Mouse (Mus musculus): Measurements from ENCODE around the gene Ascl3. TPM values are rescaled to one million over a fixed set of nuclear protein-coding genes. Genes with fewer than 3 reads are reported as not detected.

The Ascl3 gene
- polyA plus RNA-seq, 1 experiment from 2014 or later, result not detected

DNA sequence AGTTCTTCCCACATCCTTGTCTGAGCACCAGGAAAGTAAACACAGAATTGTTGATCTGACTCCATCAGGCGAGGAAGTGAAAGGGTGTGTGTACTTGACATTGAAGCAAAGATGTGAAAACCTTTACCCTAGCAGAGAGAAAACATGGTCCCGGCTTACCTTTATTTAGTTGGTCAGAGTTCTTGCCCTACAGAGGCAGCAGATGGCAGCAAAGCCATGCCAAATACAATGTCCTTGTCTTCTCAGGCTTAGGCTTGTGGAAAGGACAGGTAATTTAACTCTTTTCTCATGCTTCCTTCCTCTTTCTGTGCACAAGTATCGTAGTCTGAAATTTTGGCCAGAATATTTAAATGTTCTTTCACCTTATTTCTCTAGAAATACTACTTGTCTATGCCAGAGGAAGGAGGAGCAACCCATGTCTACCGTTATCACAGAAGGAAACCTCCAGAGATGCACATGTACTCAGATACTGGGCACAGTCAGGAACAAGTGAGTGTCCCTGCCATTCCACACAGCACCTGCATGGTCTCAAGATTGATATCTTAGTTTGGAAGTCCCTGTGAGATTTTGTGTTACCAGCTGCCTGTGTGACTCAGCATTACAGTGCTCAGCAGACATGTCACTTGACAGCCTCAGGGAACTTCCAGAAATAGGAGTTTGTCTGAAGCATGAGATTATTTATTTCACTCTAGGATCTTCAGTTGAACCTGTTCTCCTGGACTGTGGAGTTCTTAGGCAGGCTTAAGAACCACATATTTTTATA, 24.3 kb downstream of the Ascl3 start:
- no peak overlapping the region for H3K4me3 ChIP-seq (replicated peaks)
- H3K27ac ChIP-seq, result no peak overlapping the region
- no peak overlapping the region for H3K9ac ChIP-seq
- 42% methylated on average over 4 of the region's 4 CpGs for WGBS
- H3K4me2 ChIP-seq, result no peak overlapping the region
- H3K4me1 ChIP-seq, result peaks cover 36% of the 10 kb centered on the region
- ATAC-seq (replicated peaks; ENCODE audit: low FRiP score), result no peak
- no peaks in the 10 kb centered on the region for H3K9me3 ChIP-seq (replicated peaks)
- no peaks in the 10 kb centered on the region for H3K27me3 ChIP-seq
- H3K36me3 ChIP-seq, result peaks cover 22% of the 10 kb centered on the region

- WGBS, result 46% methylated on average over 3 of the region's 3 CpGs
- no peak overlapping the region for H3K27ac ChIP-seq
Observed at GRCm38 (mm10) chr7:109704461-109704860, 27.1 kb downstream of the Ascl3 start.

GRCm38 (mm10) chr7:109704016-109704377, 27.5 kb downstream of the Ascl3 start:
- 2% methylated on average over 17 of the region's 17 CpGs for whole genome bisulfite sequencing

More at GRCm38 (mm10) chr7:109704461-109704860, 27.1 kb downstream of the Ascl3 start:
- H3K36me3 ChIP-seq, result peaks cover 7% of the 10 kb centered on the region; the same call in 1 of the 2 replicates
- peaks cover 33% of the 10 kb centered on the region for H3K4me1 ChIP-seq
- ATAC-seq (replicated peaks; ENCODE audit: low FRiP score), result no peak
- H3K9ac ChIP-seq, result no peak overlapping the region
- no peaks in the 10 kb centered on the region for H3K27me3 ChIP-seq
- peak overlapping the region; percentile 68 for H3K4me2 ChIP-seq
- peak overlapping the region; percentile 60 for H3K4me3 ChIP-seq (replicated peaks)
- H3K9me3 ChIP-seq (replicated peaks), result no peaks in the 10 kb centered on the region

DNA sequence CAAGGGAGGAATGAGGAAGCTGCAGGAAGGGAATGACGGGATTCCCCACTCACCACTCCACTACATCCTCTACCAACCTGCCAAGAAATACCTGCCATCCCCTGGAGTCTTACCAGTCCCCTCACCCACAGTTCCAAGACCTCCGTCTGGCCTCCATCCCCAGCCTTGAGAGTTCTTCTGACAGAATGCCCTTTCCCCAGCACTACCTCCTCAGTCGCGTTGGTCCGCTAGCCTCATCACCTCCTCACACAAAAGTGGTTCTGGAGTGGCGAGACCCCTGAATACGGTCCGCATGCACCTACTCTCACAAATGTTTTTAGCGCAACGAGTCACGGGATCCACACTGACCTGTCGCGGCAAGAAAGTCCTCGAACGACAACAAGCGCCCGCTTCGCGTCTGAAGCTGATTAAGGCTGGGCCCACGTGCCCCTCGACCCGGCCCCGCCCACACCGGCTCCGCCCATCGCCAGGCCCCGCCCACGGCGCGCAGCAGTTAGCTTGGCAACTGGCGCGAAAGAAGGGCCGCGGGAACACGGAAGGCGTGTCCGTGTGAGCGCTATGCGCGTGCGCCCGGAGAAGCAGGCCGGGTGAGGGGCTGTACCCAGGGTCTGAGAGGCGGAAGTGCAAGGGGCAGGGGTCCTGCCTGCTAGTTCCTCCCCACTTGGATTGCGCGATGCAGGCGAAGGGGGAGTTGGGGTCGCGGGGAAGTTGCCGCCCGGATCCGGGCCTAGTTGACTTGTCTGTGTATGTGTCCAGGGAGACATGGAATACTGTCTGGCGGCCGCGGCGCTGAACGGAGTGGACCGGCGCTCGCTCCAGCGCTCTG, 28.1 kb downstream of the Ascl3 start, which contains the start of the genes St5 and Akip1:
Gene St5 (minus strand): TSS at position 416 of the 826 bp plus-strand sequence.
Gene Akip1 (plus strand): TSS at position 501 of the 826 bp plus-strand sequence.
- Histone ChIP-seq H3K27me3 (no peaks in the 10 kb centered on the region), H3K9ac (peak within 1 kb of the TSS; percentile 54), H3K4me2 (peak within 1 kb of the TSS; percentile 68), H3K4me3 (replicated peaks) (peak within 1 kb of the TSS; percentile 60), H3K9me3 (replicated peaks) (no peaks in the 10 kb centered on the region), H3K27ac (peak within 1 kb of the TSS; percentile 77), H3K4me1 (peaks cover 29% of the 10 kb centered on the region), H3K36me3 (peaks cover 6% of the 10 kb centered on the region; the same call in 1 of the 2 replicates)
- ATAC-seq (replicated peaks; ENCODE audit: low FRiP score), result peak; percentile 97
- WGBS, result under 1% methylated on average over 61 of the region's 61 CpGs

More at GRCm38 (mm10) chr7:109704016-109704377, 27.5 kb downstream of the Ascl3 start:
- H3K27me3 ChIP-seq, result no peaks in the 10 kb centered on the region
- ATAC-seq (replicated peaks; ENCODE audit: low FRiP score), result no peak
- H3K36me3 ChIP-seq, result peaks cover 7% of the 10 kb centered on the region; the same call in 1 of the 2 replicates
- H3K9ac ChIP-seq, result peak overlapping the region; percentile 54
- H3K9me3 ChIP-seq (replicated peaks), result no peaks in the 10 kb centered on the region
- H3K4me1 ChIP-seq, result peaks cover 33% of the 10 kb centered on the region
- peak overlapping the region; percentile 68 for H3K4me2 ChIP-seq
- peak overlapping the region; percentile 60 for H3K4me3 ChIP-seq (replicated peaks)
- H3K27ac ChIP-seq, result peak overlapping the region; percentile 77

DNA sequence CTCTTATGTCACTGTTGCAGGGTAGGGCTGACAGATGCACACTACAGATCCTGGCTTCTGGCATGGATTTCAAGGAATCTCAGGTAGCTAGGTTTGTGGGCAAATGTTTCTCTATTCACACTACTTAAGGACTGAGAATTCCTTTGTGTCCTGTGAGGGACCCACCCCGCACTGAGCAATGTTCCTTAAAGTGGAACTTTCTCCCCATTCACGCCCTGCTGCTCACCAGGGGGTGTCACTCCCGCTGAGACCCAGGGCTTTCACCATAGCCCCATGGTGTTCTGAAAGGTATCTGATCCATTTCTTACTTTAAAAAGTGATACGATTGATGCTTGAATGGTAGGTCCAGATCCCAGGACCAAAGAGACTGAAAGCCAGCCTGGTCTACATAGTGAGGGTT, 28.8 kb downstream of the Ascl3 start:
- peak overlapping the region; percentile 68 for H3K4me2 ChIP-seq
- ATAC-seq (replicated peaks; ENCODE audit: low FRiP score), result no peak
- H3K36me3 ChIP-seq, result 0 out of 2 replicates have a peak, but pooled peaks cover 1% of the 10 kb centered on the region
- H3K27me3 ChIP-seq, result no peaks in the 10 kb centered on the region
- WGBS, result 45% methylated on average over 4 of the region's 4 CpGs
- no peak overlapping the region for H3K9ac ChIP-seq
- peaks cover 26% of the 10 kb centered on the region for H3K4me1 ChIP-seq
- no peaks in the 10 kb centered on the region for H3K9me3 ChIP-seq (replicated peaks)
- H3K4me3 ChIP-seq (replicated peaks), result peak overlapping the region; percentile 60; the same call in 1 of the 2 replicates
- H3K27ac ChIP-seq, result no peak overlapping the region

- ATAC-seq (replicated peaks; ENCODE audit: low FRiP score), result no peak
Observed at GRCm38 (mm10) chr7:109700213-109700612, 31.3 kb downstream of the Ascl3 start.

DNA sequence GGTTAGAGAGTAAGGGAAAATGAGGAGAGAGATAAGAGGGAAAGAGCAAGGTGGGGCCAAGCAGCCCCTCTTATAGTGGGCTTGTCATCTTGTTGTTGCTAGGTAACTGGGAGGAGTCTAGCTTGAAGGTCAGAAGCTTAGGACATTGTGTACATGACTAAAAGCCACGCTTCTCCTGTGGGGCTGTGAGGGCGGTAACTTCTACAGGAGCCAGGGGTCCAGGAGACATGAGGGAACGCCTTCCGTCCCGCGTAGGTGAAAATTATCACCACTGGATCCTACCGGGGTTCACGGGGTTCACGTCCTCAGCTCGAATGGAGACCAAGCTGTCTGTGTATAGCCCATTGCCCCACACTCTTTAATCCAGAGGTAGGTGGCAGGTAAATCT, 36.2 kb downstream of the Ascl3 start:
- Histone ChIP-seq H3K27me3 (no peaks in the 10 kb centered on the region), H3K4me1 (peaks cover 5% of the 10 kb centered on the region; the same call in 1 of the 2 replicates), H3K27ac (no peak overlapping the region), H3K4me3 (replicated peaks) (no peak overlapping the region), H3K36me3 (no peaks in the 10 kb centered on the region), H3K9ac (no peak overlapping the region), H3K9me3 (replicated peaks) (no peaks in the 10 kb centered on the region), H3K4me2 (no peak overlapping the region)
- ATAC-seq (replicated peaks; ENCODE audit: low FRiP score), result no peak
- WGBS, result 92% methylated on average over 10 of the region's 10 CpGs

More at GRCm38 (mm10) chr7:109700213-109700612, 31.3 kb downstream of the Ascl3 start:
- Histone ChIP-seq H3K36me3 (no peaks in the 10 kb centered on the region), H3K27ac (no peak overlapping the region), H3K9ac (no peak overlapping the region), H3K4me1 (peaks cover 16% of the 10 kb centered on the region), H3K27me3 (no peaks in the 10 kb centered on the region), H3K9me3 (replicated peaks) (no peaks in the 10 kb centered on the region), H3K4me3 (replicated peaks) (no peak overlapping the region), H3K4me2 (no peak overlapping the region)

DNA sequence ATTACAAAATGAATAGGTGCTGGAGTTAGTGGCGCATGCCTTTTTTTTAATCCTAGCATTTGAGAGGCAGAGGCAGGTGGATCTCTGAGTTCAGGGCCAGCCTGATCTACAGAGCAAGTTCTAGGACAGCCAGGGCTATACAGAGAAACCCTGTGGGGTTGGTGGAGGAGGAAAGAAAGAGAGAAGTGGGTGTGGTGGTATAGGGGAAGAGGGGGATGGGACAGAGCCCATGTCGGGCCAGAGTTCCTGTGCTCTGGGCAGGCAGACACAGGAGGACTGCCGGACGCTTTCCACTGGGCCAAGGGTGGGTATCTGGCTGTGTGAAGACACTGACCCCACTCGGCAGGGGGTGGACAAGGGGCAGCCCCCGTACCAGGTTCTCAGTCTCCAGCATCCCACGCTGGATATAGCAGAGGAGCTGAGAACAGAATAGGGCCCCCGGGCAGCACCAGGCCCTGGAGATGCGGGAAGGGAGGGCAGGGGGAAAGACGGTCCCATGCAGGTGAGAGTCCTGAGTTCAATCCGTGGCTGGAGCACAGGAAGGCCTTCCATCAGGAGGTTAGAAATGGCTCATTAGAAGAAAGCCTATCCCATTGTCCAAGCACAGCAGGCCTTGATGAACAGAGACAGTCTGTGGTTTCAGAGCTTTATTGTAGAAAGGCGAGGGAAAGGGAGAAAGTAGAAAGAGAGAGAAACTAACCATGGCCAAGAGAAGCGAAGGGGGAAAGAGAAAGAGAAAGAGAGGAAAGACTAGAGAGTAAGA, 36.8 kb downstream of the Ascl3 start:
- no peak for ATAC-seq (replicated peaks; ENCODE audit: low FRiP score)
- Histone ChIP-seq H3K4me3 (replicated peaks) (no peak overlapping the region), H3K27ac (no peak overlapping the region), H3K4me1 (peaks cover 5% of the 10 kb centered on the region; the same call in 1 of the 2 replicates), H3K36me3 (no peaks in the 10 kb centered on the region), H3K27me3 (no peaks in the 10 kb centered on the region), H3K9me3 (replicated peaks) (no peaks in the 10 kb centered on the region), H3K9ac (no peak overlapping the region), H3K4me2 (no peak overlapping the region)
- WGBS, result 86% methylated on average over 12 of the region's 13 CpGs

DNA sequence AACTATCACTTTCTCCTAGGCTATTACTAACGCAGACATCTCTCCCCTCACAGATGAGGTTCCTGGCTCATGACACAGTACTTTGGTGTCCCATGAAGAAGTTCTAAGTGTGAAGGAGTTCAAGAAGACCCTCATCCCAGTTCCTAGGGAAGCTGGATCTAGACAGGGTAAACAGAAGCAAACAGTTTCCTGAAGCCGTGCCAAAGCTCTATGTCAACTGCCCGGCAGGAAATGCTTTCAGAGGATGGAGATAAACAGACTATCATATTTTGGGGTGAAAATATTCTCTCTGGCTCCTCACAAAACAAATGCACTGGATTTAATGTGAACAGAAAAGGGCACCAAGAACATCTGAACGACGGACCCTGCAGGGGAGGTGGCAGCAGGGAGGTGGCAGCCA, 40.6 kb downstream of the Ascl3 start:
- Histone ChIP-seq H3K4me3 (replicated peaks) (no peak overlapping the region), H3K27ac (no peak overlapping the region), H3K9me3 (replicated peaks) (no peaks in the 10 kb centered on the region), H3K27me3 (no peaks in the 10 kb centered on the region), H3K4me1 (peaks cover 18% of the 10 kb centered on the region; the same call in 1 of the 2 replicates), H3K9ac (no peak overlapping the region), H3K4me2 (no peak overlapping the region), H3K36me3 (no peaks in the 10 kb centered on the region)
- WGBS, result 60% methylated on average over 5 of the region's 5 CpGs
- ATAC-seq (replicated peaks; ENCODE audit: low FRiP score), result no peak

DNA sequence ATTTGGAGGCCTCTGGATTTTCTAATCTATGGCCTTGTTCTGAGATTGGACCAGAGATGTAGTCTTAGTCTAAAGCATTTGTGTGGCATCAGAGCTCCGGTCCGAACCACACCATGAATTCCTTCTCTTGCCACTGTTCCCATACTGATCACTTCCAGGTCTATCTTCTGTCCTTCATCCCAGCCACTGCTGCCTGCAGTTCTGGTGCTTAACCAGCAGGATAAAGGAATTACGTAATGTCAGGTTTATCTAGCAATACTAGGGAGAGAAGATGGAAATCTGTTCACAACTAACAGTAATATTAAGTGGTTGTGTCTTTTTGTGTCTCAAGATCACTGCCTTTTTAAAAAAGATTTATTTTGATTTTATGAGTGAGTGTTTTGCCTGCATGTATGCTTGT, 41.4 kb downstream of the Ascl3 start:
- Histone ChIP-seq H3K27ac (no peak overlapping the region), H3K27me3 (no peaks in the 10 kb centered on the region), H3K36me3 (no peaks in the 10 kb centered on the region), H3K9ac (no peak overlapping the region), H3K4me1 (peaks cover 18% of the 10 kb centered on the region; the same call in 1 of the 2 replicates), H3K9me3 (replicated peaks) (no peaks in the 10 kb centered on the region), H3K4me3 (replicated peaks) (no peak overlapping the region), H3K4me2 (no peak overlapping the region)
- ATAC-seq (replicated peaks; ENCODE audit: low FRiP score), result no peak
- WGBS, result 90% methylated on average over 3 of the region's 3 CpGs

- 52% methylated on average over 9 of the region's 9 CpGs for WGBS
- Histone ChIP-seq H3K4me1 (peaks cover 18% of the 10 kb centered on the region; the same call in 1 of the 2 replicates), H3K4me2 (no peak overlapping the region), H3K36me3 (no peaks in the 10 kb centered on the region), H3K9ac (no peak overlapping the region), H3K27me3 (no peaks in the 10 kb centered on the region), H3K27ac (no peak overlapping the region), H3K4me3 (replicated peaks) (no peak overlapping the region), H3K9me3 (replicated peaks) (no peaks in the 10 kb centered on the region)
- no peak for ATAC-seq (replicated peaks; ENCODE audit: low FRiP score)
Observed at GRCm38 (mm10) chr7:109686585-109687128, 44.9 kb downstream of the Ascl3 start.
